Mouse (Mus musculus) heart, postnatal 0 days (tissue): ENCODE measurements around the gene Ube2d1. TPM values are rescaled to one million over a fixed set of nuclear protein-coding genes. Genes with fewer than 3 reads are reported as not detected.

Experiments
- ATAC-seq: fragments of 200-750 bp; cut with Nextera tagmentation; 2 replicates; pipeline ENCODE4 v1.8.0; 2017; ENCODE audit warnings: low read depth, moderate number of reproducible peaks, moderate library complexity; ENCODE audit not compliant: insufficient read depth
- DNase-seq: peaks from one replicate; pipeline ENCODE4 v3.0.0-alpha.2; 2016; ENCODE audit warnings: low spot score
- H3K27ac ChIP-seq: fragments of 300-500 bp; sonication (generic); 2 replicates; pipeline ENCODE4 v1.5.1; 2014; ENCODE audit warnings: low read depth, mild to moderate bottlenecking
- H3K27me3 ChIP-seq: fragments of 300-500 bp; sonication (generic); 2 replicates; pipeline ENCODE4 v1.6.1; 2014; ENCODE audit warnings: low read length, mixed read lengths; ENCODE audit not compliant: control insufficient read depth, insufficient read depth
- H3K36me3 ChIP-seq: fragments of 300-500 bp; sonication (generic); replicated peaks from 2 replicates; pipeline ENCODE4 v1.6.1; 2014; ENCODE audit warnings: low read length, mixed read lengths; ENCODE audit not compliant: control insufficient read depth, insufficient read depth
- H3K4me1 ChIP-seq: fragments of 300-500 bp; sonication (generic); 2 replicates; pipeline ENCODE4 v1.6.1; 2014; ENCODE audit warnings: antibody characterized with exemption; ENCODE audit not compliant: control insufficient read depth, insufficient read depth
- H3K4me2 ChIP-seq: fragments of 300-500 bp; sonication (generic); 2 replicates; pipeline ENCODE4 v1.6.1; 2014; ENCODE audit warnings: low read depth, mild to moderate bottlenecking, low read length, moderate library complexity
- H3K4me3 ChIP-seq: fragments of 300-500 bp; sonication (generic); 2 replicates; pipeline ENCODE4 v1.5.1; 2014; ENCODE audit warnings: low read depth, low read length
- H3K9ac ChIP-seq: fragments of 300-500 bp; sonication (generic); replicated peaks from 2 replicates; pipeline ENCODE4 v1.6.1; 2014; ENCODE audit warnings: low read depth, low read length, mixed read lengths
- H3K9me3 ChIP-seq: fragments of 300-500 bp; sonication (generic); replicated peaks from 2 replicates; pipeline ENCODE4 v1.6.1; 2016; ENCODE audit warnings: low read length; ENCODE audit not compliant: control insufficient read depth
- CTCF ChIP-seq: IDR thresholded peaks from 2 replicates; pipeline ENCODE4 v1.5.1; 2016; ENCODE audit warnings: antibody characterized with exemption, control low read depth, low read depth
- EP300 ChIP-seq: IDR thresholded peaks from 2 replicates; pipeline ENCODE4 v1.6.1; 2016; ENCODE audit warnings: antibody characterized with exemption, low read depth
- WGBS: fragments of 180-500 bp; shearing (Covaris S2); extraction: QIAGEN DNeasy Blood & Tissue Kit; methylation state at CpG from one replicate; pipeline ENCODE4 v1.1.7; 2014; 5-methylcytosine and 5-hydroxymethylcytosine counted together
- polyA plus RNA-seq: library from polyadenylated mRNA; unstranded; fragments of >200 nt; fragmentation: Nextera tagmentation; extraction: Ambion mirVana; gene quantifications from 2 replicates; pipeline ENCODE4 v1.2.1, GENCODE M21; 2015
- total RNA-seq: library from RNA; depleted of rRNA; stranded (reverse); fragments of >200 nt; gene quantifications from 2 replicates; pipeline ENCODE4 v1.2.3, GENCODE M21; 2014; ENCODE audit warnings: low replicate concordance

The Ube2d1 gene
- total and polyA plus RNA-seq, 2 experiments from 2014 or later, result 19.6 to 45.3 TPM

- no peak for ATAC-seq
- TF ChIP-seq EP300 (no peak), CTCF (no peak)
- 54% methylated on average over 7 of the region's 7 CpGs for WGBS
- no peak overlapping the region for H3K4me3 ChIP-seq
- H3K27ac ChIP-seq, result no peak overlapping the region
- no peak for DNase-seq
- no peak overlapping the region for H3K4me2 ChIP-seq
- no peaks in the 10 kb centered on the region for H3K27me3 ChIP-seq
- H3K9ac ChIP-seq, result no peak overlapping the region
- H3K36me3 ChIP-seq, result no peaks in the 10 kb centered on the region
- H3K9me3 ChIP-seq, result no peaks in the 10 kb centered on the region
- no peaks in the 10 kb centered on the region for H3K4me1 ChIP-seq
Measured at GRCm38 (mm10) chr10:71316497-71316896, 31.4 kb upstream of the Ube2d1 start.

- ATAC-seq (no peak), DNase-seq (no peak)
- TF ChIP-seq EP300, result no peak
- no peak for TF ChIP-seq CTCF
- no peaks in the 10 kb centered on the region for H3K36me3 ChIP-seq
- H3K4me3 ChIP-seq, result no peak overlapping the region
- H3K27me3 ChIP-seq, result no peaks in the 10 kb centered on the region
- no peak overlapping the region for H3K4me2 ChIP-seq
- no peaks in the 10 kb centered on the region for H3K4me1 ChIP-seq
- no peak overlapping the region for H3K9ac ChIP-seq
- no peaks in the 10 kb centered on the region for H3K9me3 ChIP-seq
- no peak overlapping the region for H3K27ac ChIP-seq
- WGBS, result 62% methylated on average over 11 of the region's 11 CpGs
Measured at GRCm38 (mm10) chr10:71316056-71316455, 31.0 kb upstream of the Ube2d1 start.

- DNase-seq (no peak), ATAC-seq (no peak)
- WGBS, result 66% methylated on average over 3 of the region's 3 CpGs
- TF ChIP-seq EP300 (no peak), CTCF (no peak)
- no peak overlapping the region for H3K4me3 ChIP-seq
- H3K4me2 ChIP-seq, result no peak overlapping the region
- H3K4me1 ChIP-seq, result no peaks in the 10 kb centered on the region
- no peaks in the 10 kb centered on the region for H3K9me3 ChIP-seq
- no peak overlapping the region for H3K9ac ChIP-seq
- no peaks in the 10 kb centered on the region for H3K27me3 ChIP-seq
- no peak overlapping the region for H3K27ac ChIP-seq
- no peaks in the 10 kb centered on the region for H3K36me3 ChIP-seq
Measured at GRCm38 (mm10) chr10:71314596-71314995, 29.5 kb upstream of the Ube2d1 start.

GRCm38 (mm10) chr10:71310288-71310687, 25.2 kb upstream of the Ube2d1 start:
- no peak for DNase-seq

GRCm38 (mm10) chr10:71308199-71308598, 23.1 kb upstream of the Ube2d1 start:
- H3K9ac ChIP-seq, result no peak overlapping the region
- 82% methylated on average over 5 of the region's 5 CpGs for WGBS
- no peak overlapping the region for H3K27ac ChIP-seq
- H3K4me2 ChIP-seq, result no peak overlapping the region
- H3K4me3 ChIP-seq, result no peak overlapping the region
- DNase-seq, result no peak
- H3K9me3 ChIP-seq, result no peaks in the 10 kb centered on the region
- no peaks in the 10 kb centered on the region for H3K36me3 ChIP-seq
- H3K27me3 ChIP-seq, result no peaks in the 10 kb centered on the region
- no peaks in the 10 kb centered on the region for H3K4me1 ChIP-seq
- TF ChIP-seq CTCF (no peak), EP300 (no peak)
- no peak for ATAC-seq

More at GRCm38 (mm10) chr10:71310288-71310687, 25.2 kb upstream of the Ube2d1 start:
- H3K27ac ChIP-seq, result no peak overlapping the region
- no peaks in the 10 kb centered on the region for H3K36me3 ChIP-seq
- ATAC-seq, result no peak
- H3K4me2 ChIP-seq, result no peak overlapping the region
- H3K4me3 ChIP-seq, result no peak overlapping the region
- no peaks in the 10 kb centered on the region for H3K27me3 ChIP-seq
- 64% methylated on average over 3 of the region's 3 CpGs for WGBS
- H3K4me1 ChIP-seq, result no peaks in the 10 kb centered on the region
- H3K9me3 ChIP-seq, result no peaks in the 10 kb centered on the region
- TF ChIP-seq EP300 (no peak), CTCF (no peak)
- no peak overlapping the region for H3K9ac ChIP-seq

GRCm38 (mm10) chr10:71306759-71307158, 21.7 kb upstream of the Ube2d1 start:
- Histone ChIP-seq H3K27ac (no peak overlapping the region), H3K36me3 (no peaks in the 10 kb centered on the region), H3K4me1 (no peaks in the 10 kb centered on the region), H3K9me3 (no peaks in the 10 kb centered on the region), H3K4me2 (no peak overlapping the region; the same call in 1 of the 2 replicates), H3K27me3 (no peaks in the 10 kb centered on the region), H3K9ac (no peak overlapping the region), H3K4me3 (no peak overlapping the region)
- DNase-seq (no peak), ATAC-seq (no peak)
- no peak for TF ChIP-seq EP300
- no peak for TF ChIP-seq CTCF
- WGBS, result 62% methylated on average over 6 of the region's 6 CpGs
